Mouse (Mus musculus): Measurements from ENCODE around the gene Olfr1260. TPM values are rescaled to one million over a fixed set of nuclear protein-coding genes. Genes with fewer than 3 reads are reported as not detected.

The Olfr1260 gene
- polyA plus RNA-seq (2012; rRNA removed) (not detected in 2 replicates), polyA plus RNA-seq (2014; fragmentation: Nextera tagmentation; extraction: Ambion mirVana) (not detected in 2 replicates)

DNA sequence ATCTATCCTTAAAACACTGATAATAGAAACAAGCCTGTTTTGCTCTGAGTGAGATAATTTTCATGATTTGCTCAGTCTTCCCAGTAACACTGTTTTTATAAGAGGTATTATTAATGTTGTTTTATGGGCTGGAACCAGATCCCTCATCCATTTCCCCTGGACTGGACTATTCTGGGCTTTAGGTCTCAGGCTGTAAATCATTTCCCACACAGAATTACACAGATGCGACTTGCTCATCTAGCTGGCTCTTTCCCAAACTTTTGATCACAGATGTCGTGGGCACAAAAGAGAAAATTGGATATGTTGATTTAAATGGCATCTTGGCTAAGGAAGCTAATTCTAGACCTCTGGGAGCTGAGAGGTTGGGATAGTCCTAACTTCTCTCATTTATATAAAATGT, at the start of gene Olfr1260:
TSS of gene Olfr1260 (plus strand) at position 157 of the 400 bp plus-strand sequence.
- H3K4me1 ChIP-seq (ENCODE audit: control insufficient read depth, insufficient read depth, low read length): no peaks in the 10 kb centered on the region
- TF ChIP-seq POLR2A (IDR thresholded peaks at IDR 0.05; ENCODE audit: borderline replicate concordance, extremely low read depth, insufficient read depth, insufficient read length): no peak
- H3K4me2 ChIP-seq (replicated peaks; ENCODE audit: low read depth, low read length, severe bottlenecking): no peak within 1 kb of the TSS
- H3K27ac ChIP-seq (replicated peaks; ENCODE audit: low read depth, low read length): no peak within 1 kb of the TSS
- no peak within 1 kb of the TSS for H3K9ac ChIP-seq (ENCODE audit: low read depth, low read length, severe bottlenecking)
- WGBS: 55% methylated on average over 2 of the region's 2 CpGs
- H3K27me3 ChIP-seq (ENCODE audit: control insufficient read depth, insufficient read depth, low read length): no peaks in the 10 kb centered on the region
- no peaks in the 10 kb centered on the region for H3K9me3 ChIP-seq (ENCODE audit: control insufficient read depth, low read length)
- ATAC-seq (ENCODE audit: low FRiP score, low read depth): no peak
- no peak within 1 kb of the TSS for H3K4me3 ChIP-seq (replicated peaks; ENCODE audit: low read length)
- no peak for DNase-seq (ENCODE audit: low spot score)
- no peaks in the 10 kb centered on the region for H3K36me3 ChIP-seq (ENCODE audit: control insufficient read depth, insufficient read depth, low read length)

DNA sequence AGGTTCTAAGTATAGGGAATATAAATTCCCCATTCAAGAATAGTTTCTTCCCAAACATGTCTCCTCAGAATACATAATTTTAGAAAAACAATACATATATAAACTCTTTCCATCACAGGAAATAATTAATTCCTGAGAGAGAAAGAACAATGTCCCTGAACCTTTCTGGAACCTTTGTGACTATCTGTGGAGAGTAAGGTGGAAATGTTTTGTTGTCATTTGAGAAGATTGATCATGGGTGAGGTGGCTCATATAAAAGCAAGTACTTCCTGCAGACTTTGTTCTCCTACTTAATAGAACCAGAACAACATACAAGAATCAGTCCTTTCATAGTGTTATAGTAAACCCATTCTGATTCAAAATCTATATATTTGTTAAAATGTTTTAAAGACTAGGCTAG, 47.1 kb upstream of the Olfr1260 start, which contains the start of gene Olfr1258:
TSS of gene Olfr1258 (plus strand) at position 301 of the 400 bp plus-strand sequence.
- no peaks in the 10 kb centered on the region for H3K9me3 ChIP-seq (ENCODE audit: control insufficient read depth, low read length)
- no peaks in the 10 kb centered on the region for H3K4me1 ChIP-seq (ENCODE audit: control insufficient read depth, insufficient read depth, low read length)
- no peak for ATAC-seq (ENCODE audit: low FRiP score, low read depth)
- no peak within 1 kb of the TSS for H3K27ac ChIP-seq (replicated peaks; ENCODE audit: low read depth, low read length)
- H3K4me3 ChIP-seq (replicated peaks; ENCODE audit: low read length): no peak within 1 kb of the TSS
- no peaks in the 10 kb centered on the region for H3K27me3 ChIP-seq (ENCODE audit: control insufficient read depth, insufficient read depth, low read length)
- DNase-seq (ENCODE audit: low spot score): no peak
- no peak within 1 kb of the TSS for H3K9ac ChIP-seq (ENCODE audit: low read depth, low read length, severe bottlenecking)
- TF ChIP-seq POLR2A (IDR thresholded peaks at IDR 0.05; ENCODE audit: borderline replicate concordance, extremely low read depth, insufficient read depth, insufficient read length): no peak
- no peak within 1 kb of the TSS for H3K4me2 ChIP-seq (replicated peaks; ENCODE audit: low read depth, low read length, severe bottlenecking)
- no peaks in the 10 kb centered on the region for H3K36me3 ChIP-seq (ENCODE audit: control insufficient read depth, insufficient read depth, low read length)

DNA sequence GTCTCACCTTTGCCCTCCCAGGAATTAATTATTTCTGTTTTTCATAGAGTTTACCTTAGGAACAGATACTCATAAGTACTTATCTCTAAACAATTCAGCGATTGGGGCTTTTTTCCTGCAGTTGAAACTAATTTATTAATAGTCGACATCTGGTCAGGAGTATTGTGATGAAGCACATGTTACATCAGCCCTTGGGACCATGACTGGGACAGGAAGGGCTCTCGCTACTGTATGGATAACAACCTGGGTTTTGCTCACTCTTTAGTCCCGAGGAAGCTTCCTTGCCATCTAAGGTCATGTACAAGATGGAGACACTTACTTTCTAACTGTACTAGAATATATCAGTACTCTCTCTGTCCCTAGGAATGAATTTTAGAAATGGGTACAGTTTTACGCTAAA, 25.6 kb upstream of the Olfr1260 start, which contains the start of gene Olfr1259:
TSS of gene Olfr1259 (minus strand) at position 101 of the 400 bp plus-strand sequence.
- Histone ChIP-seq H3K36me3 (ENCODE audit: control insufficient read depth, insufficient read depth, low read length) (no peaks in the 10 kb centered on the region), H3K9ac (ENCODE audit: low read depth, low read length, severe bottlenecking) (no peak within 1 kb of the TSS), H3K27me3 (ENCODE audit: control insufficient read depth, insufficient read depth, low read length) (no peaks in the 10 kb centered on the region), H3K4me3 (replicated peaks; ENCODE audit: low read length) (no peak within 1 kb of the TSS), H3K4me2 (replicated peaks; ENCODE audit: low read depth, low read length, severe bottlenecking) (no peak within 1 kb of the TSS), H3K27ac (replicated peaks; ENCODE audit: low read depth, low read length) (no peak within 1 kb of the TSS), H3K9me3 (ENCODE audit: control insufficient read depth, low read length) (no peaks in the 10 kb centered on the region), H3K4me1 (ENCODE audit: control insufficient read depth, insufficient read depth, low read length) (no peaks in the 10 kb centered on the region)
- DNase-seq (ENCODE audit: low spot score): no peak
- no peak for TF ChIP-seq POLR2A (IDR thresholded peaks at IDR 0.05; ENCODE audit: borderline replicate concordance, extremely low read depth, insufficient read depth, insufficient read length)
- ATAC-seq (ENCODE audit: low FRiP score, low read depth): no peak
- WGBS: 82% methylated on average over 5 of the region's 5 CpGs

DNA sequence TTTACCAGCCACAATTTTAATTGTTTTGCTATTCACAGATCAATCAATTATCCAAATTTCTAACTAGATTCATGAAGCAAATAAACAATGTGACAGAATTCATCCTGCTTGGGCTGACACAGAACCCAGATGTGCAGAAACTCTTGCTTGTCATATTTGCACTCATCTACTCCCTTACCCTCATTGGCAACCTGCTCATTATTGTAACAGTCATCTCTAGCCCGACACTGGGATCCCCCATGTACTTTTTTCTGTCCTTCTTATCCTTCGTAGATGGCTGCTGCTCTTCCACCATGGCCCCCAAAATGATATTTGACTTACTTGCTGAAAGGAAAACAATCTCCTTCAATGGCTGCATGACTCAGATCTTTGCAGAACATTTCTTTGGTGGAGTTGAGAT, 3.6 kb downstream of the Olfr1260 start:
- H3K27me3 ChIP-seq (ENCODE audit: control insufficient read depth, insufficient read depth, low read length): no peaks in the 10 kb centered on the region
- DNase-seq (ENCODE audit: low spot score): no peak
- WGBS: 81% methylated on average over 2 of the region's 2 CpGs

DNA sequence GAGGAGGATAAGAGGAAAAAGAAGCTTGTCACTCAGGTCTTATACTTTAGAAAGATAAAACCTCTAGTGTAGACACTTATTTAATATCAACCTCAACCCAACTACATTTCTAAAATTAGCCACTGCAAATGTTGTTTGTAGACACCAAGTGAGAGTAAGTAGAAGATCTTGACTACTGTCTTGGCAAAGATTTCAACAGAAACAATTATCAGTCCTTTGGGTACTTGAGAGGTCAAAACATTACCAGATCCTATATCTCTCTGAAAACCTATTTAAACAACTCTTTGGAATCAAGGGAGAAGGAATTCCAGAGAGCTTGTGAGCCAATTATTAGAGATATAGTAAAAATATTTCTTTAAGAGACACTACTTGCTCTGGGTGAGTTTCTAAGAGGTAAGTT, 16.8 kb downstream of the Olfr1260 start, which contains the start of gene Olfr1261:
TSS of gene Olfr1261 (plus strand) at position 301 of the 400 bp plus-strand sequence.
- TF ChIP-seq POLR2A (IDR thresholded peaks at IDR 0.05; ENCODE audit: borderline replicate concordance, extremely low read depth, insufficient read depth, insufficient read length): no peak
- DNase-seq (ENCODE audit: low spot score) (no peak), ATAC-seq (ENCODE audit: low FRiP score, low read depth) (no peak)
- Histone ChIP-seq H3K9me3 (ENCODE audit: control insufficient read depth, low read length) (no peaks in the 10 kb centered on the region), H3K4me2 (replicated peaks; ENCODE audit: low read depth, low read length, severe bottlenecking) (no peak within 1 kb of the TSS), H3K4me1 (ENCODE audit: control insufficient read depth, insufficient read depth, low read length) (no peaks in the 10 kb centered on the region), H3K27ac (replicated peaks; ENCODE audit: low read depth, low read length) (no peak within 1 kb of the TSS), H3K4me3 (replicated peaks; ENCODE audit: low read length) (no peak within 1 kb of the TSS), H3K9ac (ENCODE audit: low read depth, low read length, severe bottlenecking) (no peak within 1 kb of the TSS), H3K27me3 (ENCODE audit: control insufficient read depth, insufficient read depth, low read length) (no peaks in the 10 kb centered on the region), H3K36me3 (ENCODE audit: control insufficient read depth, insufficient read depth, low read length) (no peaks in the 10 kb centered on the region)

More for the DNA sequence above, 3.6 kb downstream of the Olfr1260 start:
- no peak for ATAC-seq (ENCODE audit: low FRiP score, low read depth)
- H3K4me2 ChIP-seq (replicated peaks; ENCODE audit: low read depth, low read length, severe bottlenecking): no peak overlapping the region
- H3K9ac ChIP-seq (ENCODE audit: low read depth, low read length, severe bottlenecking): no peak overlapping the region
- no peaks in the 10 kb centered on the region for H3K9me3 ChIP-seq (ENCODE audit: control insufficient read depth, low read length)
- H3K27ac ChIP-seq (replicated peaks; ENCODE audit: low read depth, low read length): no peak overlapping the region
- H3K4me1 ChIP-seq (ENCODE audit: control insufficient read depth, insufficient read depth, low read length): no peaks in the 10 kb centered on the region
- TF ChIP-seq POLR2A (IDR thresholded peaks at IDR 0.05; ENCODE audit: borderline replicate concordance, extremely low read depth, insufficient read depth, insufficient read length): no peak
- H3K4me3 ChIP-seq (replicated peaks; ENCODE audit: low read length): no peak overlapping the region
- no peaks in the 10 kb centered on the region for H3K36me3 ChIP-seq (ENCODE audit: control insufficient read depth, insufficient read depth, low read length)

DNA sequence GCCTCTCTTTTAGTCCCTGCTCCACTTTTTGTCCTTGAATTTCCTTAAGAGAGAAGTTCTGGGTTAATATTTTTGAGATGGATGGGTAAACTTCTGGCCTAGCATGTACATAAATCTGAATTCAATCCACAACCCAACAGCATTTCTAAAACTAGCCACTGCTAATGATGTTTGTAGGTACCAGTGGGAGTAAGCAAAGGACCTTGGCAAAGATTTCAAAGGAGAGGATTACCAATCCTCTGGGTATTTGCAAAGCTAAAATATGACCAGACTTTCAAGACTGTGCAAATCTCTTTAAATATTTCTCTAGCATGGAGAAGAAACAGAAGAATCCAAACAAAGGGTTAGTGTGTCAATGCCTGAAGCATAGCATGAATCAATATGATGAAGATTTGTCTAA, 25.7 kb downstream of the Olfr1260 start, which contains the start of gene Olfr1262:
TSS of gene Olfr1262 (plus strand) at position 301 of the 400 bp plus-strand sequence.
- Histone ChIP-seq H3K9me3 (ENCODE audit: control insufficient read depth, low read length) (no peaks in the 10 kb centered on the region), H3K4me1 (ENCODE audit: control insufficient read depth, insufficient read depth, low read length) (no peaks in the 10 kb centered on the region), H3K4me3 (replicated peaks; ENCODE audit: low read length) (no peak within 1 kb of the TSS), H3K36me3 (ENCODE audit: control insufficient read depth, insufficient read depth, low read length) (no peaks in the 10 kb centered on the region), H3K9ac (ENCODE audit: low read depth, low read length, severe bottlenecking) (no peak within 1 kb of the TSS), H3K4me2 (replicated peaks; ENCODE audit: low read depth, low read length, severe bottlenecking) (no peak within 1 kb of the TSS), H3K27ac (replicated peaks; ENCODE audit: low read depth, low read length) (no peak within 1 kb of the TSS), H3K27me3 (ENCODE audit: control insufficient read depth, insufficient read depth, low read length) (no peaks in the 10 kb centered on the region)
- no peak for TF ChIP-seq POLR2A (IDR thresholded peaks at IDR 0.05; ENCODE audit: borderline replicate concordance, extremely low read depth, insufficient read depth, insufficient read length)
- ATAC-seq (ENCODE audit: low FRiP score, low read depth) (no peak), DNase-seq (ENCODE audit: low spot score) (no peak)
